Mouse (Mus musculus) heart, adult 2 months (tissue): Measurements from ENCODE around the gene Srr. TPM values are rescaled to one million over a fixed set of nuclear protein-coding genes. Genes with fewer than 3 reads are reported as not detected.

Source experiments
- DNase-seq, 2 experiments: peaks; one replicate each; pipeline ENCODE4 v3.0.0; 2021
- H3K27ac ChIP-seq: fragments of 200-600 bp; 2 replicates; pipeline ENCODE4 v1.8.1; 2022
- H3K27me3 ChIP-seq: fragments of 200-500 bp; 2 replicates; pipeline ENCODE4 v1.6.1; 2012; ENCODE audit warnings: mild to moderate bottlenecking, low read length, inconsistent platforms, mixed read lengths; ENCODE audit not compliant: control insufficient read depth, insufficient read depth
- H3K36me3 ChIP-seq: fragments of 200-500 bp; 2 replicates; pipeline ENCODE4 v1.6.1; 2012; ENCODE audit warnings: low read length, inconsistent platforms; ENCODE audit not compliant: control insufficient read depth, insufficient read depth
- H3K4me1 ChIP-seq: fragments of 200-500 bp; 2 replicates; pipeline ENCODE4 v1.6.1; 2011; ENCODE audit warnings: low read length; ENCODE audit not compliant: control insufficient read depth, insufficient read depth
- H3K4me3 ChIP-seq: fragments of 200-600 bp; 2 replicates; pipeline ENCODE4 v1.8.1; 2022
- H3K79me2 ChIP-seq: fragments of 200-500 bp; replicated peaks from 2 replicates; pipeline ENCODE4 v1.6.1; 2012; ENCODE audit warnings: mild to moderate bottlenecking, inconsistent platforms, low read length, moderate library complexity, mixed read lengths; ENCODE audit not compliant: control insufficient read depth, insufficient read depth
- H3K9ac ChIP-seq: fragments of 200-500 bp; 2 replicates; pipeline ENCODE4 v1.6.1; 2012; ENCODE audit warnings: low read depth, mild to moderate bottlenecking, control low read depth, inconsistent platforms, low read length, mixed read lengths
- CTCF ChIP-seq: fragments of 200-600 bp; IDR thresholded peaks from 2 replicates; pipeline ENCODE4 v1.8.1; 2022; ENCODE audit warnings: antibody characterized with exemption, mild to moderate bottlenecking, moderate library complexity
- EP300 ChIP-seq: fragments of 200-500 bp; IDR thresholded peaks from 2 replicates; pipeline ENCODE4 v1.6.1; 2011; ENCODE audit warnings: low read depth, low read length, control low read depth; ENCODE audit not compliant: insufficient read depth
- POLR2A ChIP-seq: fragments of 200-500 bp; IDR thresholded peaks from 2 replicates; pipeline ENCODE4 v1.6.1; 2011; ENCODE audit warnings: mild to moderate bottlenecking, low read depth, low read length, control low read depth; ENCODE audit not compliant: insufficient read depth
- WGBS: fragments of 180-500 bp; shearing (Covaris S2); methylation state at CpG from one replicate; pipeline ENCODE4 v1.1.7; 2018; 5-methylcytosine and 5-hydroxymethylcytosine counted together
- intact Hi-C: fragments of 180-260 bp; cut with DNase I; formaldehyde crosslinking; loops from one replicate; pipeline ENCODE4 v1.15.1; 2025
- polyA plus RNA-seq: library from polyadenylated mRNA; depleted of rRNA; stranded (reverse); fragments of >200 nt; gene quantifications from 2 replicates; pipeline ENCODE4 v1.2.3, GENCODE M21; 2012
- total RNA-seq, 2 experiments: library from RNA; stranded (reverse); gene quantifications; 2 replicates each; pipeline ENCODE4 v1.2.3; 2021

Srr gene
- total and polyA plus RNA-seq, 3 experiments, result 12.6 to 31.7 (median 24.1) TPM

GRCm38 (mm10) chr11:74946348-74946747, 20.6 kb upstream of the Srr start:
- no peaks in the 10 kb centered on the region for H3K4me1 ChIP-seq
- no peaks in the 10 kb centered on the region for H3K79me2 ChIP-seq
- intact Hi-C loops, result loop anchor here (1.0 to 5.0 kb wide), 3 partner anchors 36 to 344 kb away; no protein-coding TSS in a partner anchor
- no peaks in the 10 kb centered on the region for H3K36me3 ChIP-seq
- WGBS, result 73% methylated on average over 3 of the region's 3 CpGs
- H3K9ac ChIP-seq, result no peak overlapping the region
- H3K4me3 ChIP-seq, result no peak overlapping the region
- DNase-seq, result no peak
- no peak overlapping the region for H3K27ac ChIP-seq
- peak; percentile 87 for TF ChIP-seq CTCF
- no peak for TF ChIP-seq EP300
- H3K27me3 ChIP-seq, result no peaks in the 10 kb centered on the region

GRCm38 (mm10) chr11:74930391-74930790, 4.6 kb upstream of the Srr start:
- peaks cover 6% of the 10 kb centered on the region for H3K36me3 ChIP-seq
- 94% methylated on average over 7 of the region's 7 CpGs for WGBS
- H3K4me1 ChIP-seq, result peaks cover 2% of the 10 kb centered on the region; the same call in 1 of the 2 replicates
- H3K9ac ChIP-seq, result no peak overlapping the region
- H3K4me3 ChIP-seq, result no peak overlapping the region
- no peak for DNase-seq
- no peaks in the 10 kb centered on the region for H3K27me3 ChIP-seq
- peaks cover 4% of the 10 kb centered on the region; the same call in 1 of the 2 replicates for H3K79me2 ChIP-seq
- H3K27ac ChIP-seq, result no peak overlapping the region
- TF ChIP-seq CTCF (no peak), POLR2A (no peak), EP300 (no peak)
- intact Hi-C loops, result no loop called here

- no peak for TF ChIP-seq CTCF
- no peak for TF ChIP-seq POLR2A
- no peak for TF ChIP-seq EP300
Observed at GRCm38 (mm10) chr11:74929111-74929510, 3.4 kb upstream of the Srr start.

GRCm38 (mm10) chr11:74927236-74927725, 1.5 kb upstream of the Srr start:
- Histone ChIP-seq H3K9ac (no peak overlapping the region), H3K4me1 (peaks cover 2% of the 10 kb centered on the region), H3K36me3 (peaks cover 6% of the 10 kb centered on the region), H3K79me2 (peaks cover 4% of the 10 kb centered on the region; the same call in 1 of the 2 replicates), H3K27me3 (no peaks in the 10 kb centered on the region), H3K27ac (no peak overlapping the region), H3K4me3 (no peak overlapping the region)
- intact Hi-C loops, result loop anchor here (5.0 kb wide), 1 partner anchor 250 kb away; the partner anchor contains the start of gene Ovca2
- WGBS, result 79% methylated on average over 2 of the region's 2 CpGs
- no peak for DNase-seq
- no peak for TF ChIP-seq EP300
- no peak for TF ChIP-seq CTCF
- TF ChIP-seq POLR2A, result no peak

More at GRCm38 (mm10) chr11:74929111-74929510, 3.4 kb upstream of the Srr start:
- Histone ChIP-seq H3K27me3 (no peaks in the 10 kb centered on the region), H3K36me3 (peaks cover 6% of the 10 kb centered on the region), H3K9ac (no peak overlapping the region), H3K27ac (no peak overlapping the region), H3K4me1 (peaks cover 2% of the 10 kb centered on the region), H3K4me3 (no peak overlapping the region), H3K79me2 (peaks cover 4% of the 10 kb centered on the region; the same call in 1 of the 2 replicates)
- WGBS, result 90% methylated on average over 4 of the region's 4 CpGs
- intact Hi-C loops, result loop anchor here (5.0 kb wide), 1 partner anchor 248 kb away; the partner anchor contains the start of gene Ovca2
- DNase-seq, result no peak

- Histone ChIP-seq H3K4me1 (peaks cover 2% of the 10 kb centered on the region), H3K9ac (peak overlapping the region; percentile 95), H3K4me3 (peak overlapping the region; percentile 86), H3K27ac (peak overlapping the region; percentile 98), H3K36me3 (peaks cover 6% of the 10 kb centered on the region), H3K79me2 (peaks cover 4% of the 10 kb centered on the region; the same call in 1 of the 2 replicates), H3K27me3 (no peaks in the 10 kb centered on the region)
- 3% methylated on average over 11 of the region's 11 CpGs for WGBS
- TF ChIP-seq POLR2A (no peak), EP300 (no peak), CTCF (no peak)
- DNase-seq, result peak in 1 of 2 experiments; percentile 49
- intact Hi-C loops, result loop anchor here (5.0 kb wide), 1 partner anchor 251 kb away; the partner anchor contains the start of gene Ovca2
Observed at GRCm38 (mm10) chr11:74926388-74927005, 749 bp upstream of the Srr start.

GRCm38 (mm10) chr11:74924149-74924548, 1.6 kb downstream of the Srr start:
- H3K79me2 ChIP-seq, result 0 out of 2 replicates have a peak, but pooled peaks cover 1% of the 10 kb centered on the region
- TF ChIP-seq POLR2A (no peak), CTCF (peak; percentile 57), EP300 (no peak)
- no peak overlapping the region for H3K27ac ChIP-seq
- H3K4me1 ChIP-seq, result peaks cover 2% of the 10 kb centered on the region
- WGBS, result 61% methylated on average over 4 of the region's 4 CpGs
- DNase-seq, result peak; percentile 26 to 34
- intact Hi-C loops, result no loop called here
- H3K9ac ChIP-seq, result no peak overlapping the region
- peaks cover 6% of the 10 kb centered on the region for H3K36me3 ChIP-seq
- H3K27me3 ChIP-seq, result no peaks in the 10 kb centered on the region
- H3K4me3 ChIP-seq, result no peak overlapping the region
